Mouse (Mus musculus): Measurements from ENCODE around the gene N4bp2l1. TPM values are rescaled to one million over a fixed set of nuclear protein-coding genes. Genes with fewer than 3 reads are reported as not detected.

The N4bp2l1 gene
- polyA plus RNA-seq, 1 experiment from 2014 or later: 8.6 TPM

- no peak overlapping the region for H3K27ac ChIP-seq
- no peak overlapping the region for H3K4me3 ChIP-seq (replicated peaks; ENCODE audit: low read depth, low read length)
- H3K4me2 ChIP-seq (ENCODE audit: low read length): no peak overlapping the region
- H3K4me1 ChIP-seq (replicated peaks; ENCODE audit: insufficient read depth, low read length): no peaks in the 10 kb centered on the region; the same call in 1 of the 2 replicates
- peak; percentile 63; the same call in 1 of the 2 replicates for ATAC-seq (replicated peaks; ENCODE audit: low FRiP score, low read depth)
- peak; percentile 39 for DNase-seq (ENCODE audit: low spot score)
- H3K9ac ChIP-seq (ENCODE audit: low read depth, low read length): no peak overlapping the region
- no peaks in the 10 kb centered on the region for H3K27me3 ChIP-seq (ENCODE audit: insufficient read depth, low read length)
- TF ChIP-seq CTCF (IDR thresholded peaks at IDR 0.05; ENCODE audit: low read depth): no peak
- H3K36me3 ChIP-seq (ENCODE audit: insufficient read depth, low read length): no peaks in the 10 kb centered on the region
- 38% methylated on average over 5 of the region's 5 CpGs for WGBS
- H3K9me3 ChIP-seq (replicated peaks; ENCODE audit: low read length): no peaks in the 10 kb centered on the region
Measured at GRCm38 (mm10) chr5:150583622-150584336, 13.2 kb downstream of the N4bp2l1 start.

GRCm38 (mm10) chr5:150583181-150583580 lies 13.8 kb downstream of the N4bp2l1 start:
- Histone ChIP-seq H3K36me3 (ENCODE audit: insufficient read depth, low read length) (no peaks in the 10 kb centered on the region), H3K27me3 (ENCODE audit: insufficient read depth, low read length) (no peaks in the 10 kb centered on the region), H3K27ac (no peak overlapping the region), H3K4me1 (replicated peaks; ENCODE audit: insufficient read depth, low read length) (no peaks in the 10 kb centered on the region; the same call in 1 of the 2 replicates), H3K4me2 (ENCODE audit: low read length) (no peak overlapping the region), H3K9me3 (replicated peaks; ENCODE audit: low read length) (no peaks in the 10 kb centered on the region), H3K9ac (ENCODE audit: low read depth, low read length) (no peak overlapping the region), H3K4me3 (replicated peaks; ENCODE audit: low read depth, low read length) (no peak overlapping the region)
- DNase-seq (ENCODE audit: low spot score): no peak
- WGBS: 81% methylated on average over 5 of the region's 5 CpGs
- ATAC-seq (replicated peaks; ENCODE audit: low FRiP score, low read depth): no peak
- no peak for TF ChIP-seq CTCF (IDR thresholded peaks at IDR 0.05; ENCODE audit: low read depth)

- ATAC-seq (replicated peaks; ENCODE audit: low FRiP score, low read depth): no peak
- no peaks in the 10 kb centered on the region for H3K36me3 ChIP-seq (ENCODE audit: insufficient read depth, low read length)
Measured at GRCm38 (mm10) chr5:150581180-150581579, 15.8 kb downstream of the N4bp2l1 start.

GRCm38 (mm10) chr5:150578613-150579171 lies 18.3 kb downstream of the N4bp2l1 start:
- no peak for TF ChIP-seq CTCF (IDR thresholded peaks at IDR 0.05; ENCODE audit: low read depth)
- Histone ChIP-seq H3K36me3 (ENCODE audit: insufficient read depth, low read length) (no peaks in the 10 kb centered on the region), H3K4me2 (ENCODE audit: low read length) (no peak overlapping the region), H3K4me3 (replicated peaks; ENCODE audit: low read depth, low read length) (no peak overlapping the region), H3K9me3 (replicated peaks; ENCODE audit: low read length) (no peaks in the 10 kb centered on the region), H3K4me1 (replicated peaks; ENCODE audit: insufficient read depth, low read length) (no peaks in the 10 kb centered on the region; the same call in 1 of the 2 replicates), H3K27ac (no peak overlapping the region), H3K27me3 (ENCODE audit: insufficient read depth, low read length) (no peaks in the 10 kb centered on the region), H3K9ac (ENCODE audit: low read depth, low read length) (no peak overlapping the region)
- WGBS: 33% methylated on average over 6 of the region's 6 CpGs
- ATAC-seq (replicated peaks; ENCODE audit: low FRiP score, low read depth) (no peak; the same call in 1 of the 2 replicates), DNase-seq (ENCODE audit: low spot score) (peak; percentile 79)

More at GRCm38 (mm10) chr5:150581180-150581579, 15.8 kb downstream of the N4bp2l1 start:
- WGBS: 80% methylated on average over 6 of the region's 6 CpGs
- DNase-seq (ENCODE audit: low spot score): no peak
- Histone ChIP-seq H3K4me1 (replicated peaks; ENCODE audit: insufficient read depth, low read length) (no peaks in the 10 kb centered on the region; the same call in 1 of the 2 replicates), H3K27ac (no peak overlapping the region), H3K27me3 (ENCODE audit: insufficient read depth, low read length) (no peaks in the 10 kb centered on the region), H3K4me3 (replicated peaks; ENCODE audit: low read depth, low read length) (no peak overlapping the region), H3K9me3 (replicated peaks; ENCODE audit: low read length) (no peaks in the 10 kb centered on the region), H3K9ac (ENCODE audit: low read depth, low read length) (no peak overlapping the region), H3K4me2 (ENCODE audit: low read length) (no peak overlapping the region)
- no peak for TF ChIP-seq CTCF (IDR thresholded peaks at IDR 0.05; ENCODE audit: low read depth)

- WGBS: 49% methylated on average over 11 of the region's 11 CpGs
- Histone ChIP-seq H3K27ac (no peak overlapping the region), H3K27me3 (ENCODE audit: insufficient read depth, low read length) (no peaks in the 10 kb centered on the region), H3K36me3 (ENCODE audit: insufficient read depth, low read length) (0 out of 2 replicates have a peak, but pooled peaks cover 4% of the 10 kb centered on the region), H3K4me2 (ENCODE audit: low read length) (no peak overlapping the region), H3K9ac (ENCODE audit: low read depth, low read length) (no peak overlapping the region), H3K4me1 (replicated peaks; ENCODE audit: insufficient read depth, low read length) (no peaks in the 10 kb centered on the region; the same call in 1 of the 2 replicates), H3K9me3 (replicated peaks; ENCODE audit: low read length) (no peaks in the 10 kb centered on the region), H3K4me3 (replicated peaks; ENCODE audit: low read depth, low read length) (no peak overlapping the region)
- no peak for DNase-seq (ENCODE audit: low spot score)
- ATAC-seq (replicated peaks; ENCODE audit: low FRiP score, low read depth): no peak
- TF ChIP-seq CTCF (IDR thresholded peaks at IDR 0.05; ENCODE audit: low read depth): no peak
Measured at GRCm38 (mm10) chr5:150576832-150577231, 20.2 kb downstream of the N4bp2l1 start.

GRCm38 (mm10) chr5:150574885-150575284 lies 22.1 kb downstream of the N4bp2l1 start:
- no peak for TF ChIP-seq CTCF (IDR thresholded peaks at IDR 0.05; ENCODE audit: low read depth)
- Histone ChIP-seq H3K9me3 (replicated peaks; ENCODE audit: low read length) (no peaks in the 10 kb centered on the region), H3K27me3 (ENCODE audit: insufficient read depth, low read length) (no peaks in the 10 kb centered on the region), H3K27ac (no peak overlapping the region), H3K36me3 (ENCODE audit: insufficient read depth, low read length) (0 out of 2 replicates have a peak, but pooled peaks cover 4% of the 10 kb centered on the region), H3K4me1 (replicated peaks; ENCODE audit: insufficient read depth, low read length) (no peaks in the 10 kb centered on the region; the same call in 1 of the 2 replicates), H3K9ac (ENCODE audit: low read depth, low read length) (no peak overlapping the region), H3K4me3 (replicated peaks; ENCODE audit: low read depth, low read length) (no peak overlapping the region), H3K4me2 (ENCODE audit: low read length) (no peak overlapping the region)
- 70% methylated on average over 5 of the region's 5 CpGs for WGBS
- no peak for DNase-seq (ENCODE audit: low spot score)
- no peak for ATAC-seq (replicated peaks; ENCODE audit: low FRiP score, low read depth)

Data from kidney, postnatal 0 days (tissue).